Mouse (Mus musculus): ENCODE measurements around the gene Trim11. TPM values are rescaled to one million over a fixed set of nuclear protein-coding genes. Genes with fewer than 3 reads are reported as not detected.

Gene Trim11
- polyA plus RNA-seq, 1 experiment = 28.4 TPM

DNA sequence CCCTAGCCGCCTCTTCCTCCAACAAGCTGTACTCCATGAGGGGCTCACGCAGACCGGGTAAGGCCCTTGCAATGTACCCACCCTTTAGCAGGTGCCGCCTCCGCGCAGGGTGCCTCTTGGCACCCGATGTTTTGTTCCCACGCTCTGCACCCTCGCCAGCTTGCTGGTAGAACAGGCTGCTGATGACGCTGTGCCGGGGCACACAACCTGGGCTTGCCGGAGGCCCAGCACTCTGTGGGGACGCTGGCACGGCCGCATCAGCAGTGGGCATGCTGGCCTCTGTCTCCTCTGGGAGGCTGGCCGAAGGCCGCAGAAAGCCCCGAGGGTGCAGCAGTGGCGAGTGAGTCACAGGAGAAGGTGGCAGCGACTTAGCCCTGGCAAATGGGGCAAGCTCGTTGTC lies 22.7 kb downstream of the Trim11 start:
- DNase-seq (ENCODE audit: extremely low spot score in 1 of 2, low spot score in 1 of 2) = peak in 1 of 2 experiments; percentile 56

DNA sequence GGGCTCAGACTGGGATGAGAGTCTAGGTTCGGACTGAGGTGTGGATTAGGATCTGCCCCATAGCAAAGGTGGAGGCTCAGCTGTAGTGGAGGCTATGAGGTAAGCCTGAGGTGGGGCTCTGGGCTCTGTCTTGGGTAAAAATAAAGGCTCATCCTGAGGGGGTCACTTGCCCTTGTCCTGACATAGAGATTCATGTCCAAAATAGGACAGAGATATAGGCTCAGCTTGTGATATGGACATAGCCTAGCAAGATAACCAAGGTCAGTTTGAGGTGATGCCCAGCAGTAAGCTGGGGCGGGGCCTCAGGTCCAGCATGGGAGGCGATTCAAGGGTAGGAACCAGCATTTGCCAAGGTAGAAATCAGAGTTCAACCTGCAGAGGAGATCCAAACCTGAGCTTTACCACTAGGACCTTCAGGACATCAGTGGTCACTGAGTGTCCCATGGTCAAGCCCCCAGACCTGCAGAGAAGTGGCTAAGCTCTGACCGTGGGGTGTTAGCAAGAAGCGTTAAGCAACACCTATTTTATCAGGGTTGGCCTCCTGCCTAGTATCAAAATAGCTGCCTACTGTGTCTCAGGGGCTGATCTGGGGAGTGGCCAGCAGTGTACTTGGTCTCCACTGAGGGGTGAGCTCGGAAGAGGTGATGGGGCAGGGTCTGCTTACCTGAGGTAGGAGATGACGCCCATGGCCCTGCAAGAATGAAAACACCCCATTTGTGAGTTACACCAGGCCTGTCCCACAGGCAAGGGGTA lies 24.6 kb downstream of the Trim11 start:
- no peak for DNase-seq (ENCODE audit: extremely low spot score in 1 of 2, low spot score in 1 of 2)

DNA sequence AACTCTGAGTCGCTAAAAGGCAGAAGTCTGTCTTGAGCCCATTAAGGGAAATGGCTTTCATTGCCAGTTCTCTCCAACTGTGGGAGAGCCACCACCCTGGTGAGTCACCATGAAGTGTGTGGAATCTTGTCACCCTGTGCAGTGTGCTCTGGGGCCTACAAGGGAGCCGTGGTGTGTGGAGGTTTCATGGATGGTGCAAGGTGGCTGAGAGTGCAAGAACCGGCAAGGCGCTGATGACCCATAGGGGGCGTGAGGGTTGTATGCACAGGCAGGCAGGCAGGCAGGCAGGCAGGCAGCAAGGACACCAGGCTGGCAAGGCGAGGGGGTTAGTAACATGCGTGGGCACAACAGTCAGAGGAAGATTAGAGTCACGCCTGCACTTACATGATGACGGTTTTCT lies 37.2 kb downstream of the Trim11 start:
- DNase-seq (ENCODE audit: extremely low spot score in 1 of 2, low spot score in 1 of 2) = peak; percentile 39 to 70

DNA sequence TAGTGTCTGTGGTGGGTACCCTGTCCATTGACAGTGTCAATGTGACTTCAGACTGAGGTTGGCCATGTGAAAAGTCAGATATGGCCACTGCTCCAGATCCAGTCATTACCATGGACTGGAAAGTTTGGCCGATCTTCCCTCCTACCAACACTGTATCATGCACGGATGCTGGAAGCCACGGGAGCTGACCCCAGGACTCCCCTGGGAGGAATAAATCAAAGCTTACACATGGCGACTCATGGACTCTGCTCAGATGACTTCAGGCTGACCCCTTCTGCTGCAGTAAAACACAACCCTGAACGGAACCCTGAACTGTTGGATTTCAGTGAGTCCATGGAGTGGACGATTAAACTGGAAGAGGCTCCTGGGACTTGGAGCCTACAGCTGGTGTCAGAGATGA lies 48.5 kb downstream of the Trim11 start:
- no peak for DNase-seq (ENCODE audit: extremely low spot score in 1 of 2, low spot score in 1 of 2)

DNA sequence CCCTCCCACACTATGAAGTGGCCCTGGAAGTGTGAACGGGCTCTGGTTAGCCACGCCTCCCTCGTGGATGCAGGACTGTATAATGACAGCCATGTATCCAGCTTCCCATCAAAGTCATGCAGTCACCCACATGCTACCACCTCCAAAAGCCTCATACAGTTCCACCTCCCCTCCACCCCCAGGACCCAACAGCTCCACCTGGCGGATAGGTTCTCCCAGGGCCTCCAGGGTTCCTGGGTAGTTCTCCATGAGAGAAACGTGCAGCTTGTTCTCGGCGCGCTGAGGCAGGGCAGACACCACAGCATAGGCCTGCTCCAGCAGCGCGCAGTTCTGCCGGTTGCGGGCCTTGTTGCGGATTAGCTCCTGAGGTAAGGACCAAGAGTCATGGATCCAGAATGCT lies 51.1 kb downstream of the Trim11 start:
- no peak for DNase-seq (ENCODE audit: extremely low spot score in 1 of 2, low spot score in 1 of 2)

Other genes with a start within 250 kb of the Trim11 start
- gene Olfr317, start 238.9 kb upstream of the Trim11 start, polyA plus RNA-seq (2012; rRNA removed) = 0.06 TPM in 1 of 2 replicates, not detected in the other
- gene Olfr316, start 225.4 kb upstream of the Trim11 start, polyA plus RNA-seq (2012; rRNA removed) = 1.7 and 3.6 TPM in 2 replicates
- not detected in 2 replicates for gene Olfr315, start 204.9 kb upstream of the Trim11 start, polyA plus RNA-seq (2012; rRNA removed)
- not detected in 2 replicates for gene Olfr314, start 195.1 kb upstream of the Trim11 start, polyA plus RNA-seq (2012; rRNA removed)
- gene Fam183b, start 176.1 kb upstream of the Trim11 start, polyA plus RNA-seq (2012; rRNA removed) = 1.2 TPM in 2 replicates
- gene Olfr313, start 163.1 kb upstream of the Trim11 start, polyA plus RNA-seq (2012; rRNA removed) = not detected in 2 replicates
- gene Olfr312, start 148.9 kb upstream of the Trim11 start, polyA plus RNA-seq (2012; rRNA removed) = 0.02 TPM in 1 of 2 replicates, not detected in the other
- 0.06 TPM in 1 of 2 replicates, not detected in the other for gene Olfr311, start 138.8 kb upstream of the Trim11 start, polyA plus RNA-seq (2012; rRNA removed)
- gene Gm12258, start 130.9 kb upstream of the Trim11 start, polyA plus RNA-seq (2012; rRNA removed) = 19.7 and 22.5 TPM in 2 replicates
- gene 2810021J22Rik, start 110.9 kb upstream of the Trim11 start, polyA plus RNA-seq (2012; rRNA removed) = 6.9 and 7.5 TPM in 2 replicates
- gene Zfp39, start 73.9 kb upstream of the Trim11 start, polyA plus RNA-seq (2012; rRNA removed) = 6.3 and 6.4 TPM in 2 replicates
- gene Btnl10, start 60.2 kb upstream of the Trim11 start, polyA plus RNA-seq (2012; rRNA removed) = 0.19 and 0.26 TPM in 2 replicates
- gene Rnf187, start 39.2 kb upstream of the Trim11 start, polyA plus RNA-seq (2012; rRNA removed) = 554 and 589 TPM in 2 replicates
- 174 and 184 TPM in 2 replicates for gene Hist3h2ba, start 29.2 kb upstream of the Trim11 start, polyA plus RNA-seq (2012; rRNA removed)
- gene Hist3h2a, start 23.4 kb upstream of the Trim11 start, polyA plus RNA-seq (2012; rRNA removed) = 54.3 and 57.7 TPM in 2 replicates
- gene Trim17, start 23.4 kb upstream of the Trim11 start, polyA plus RNA-seq (2012; rRNA removed) = 7.8 and 9.7 TPM in 2 replicates
- 1.1 and 1.4 TPM in 2 replicates for gene Obscn, start 158.3 kb downstream of the Trim11 start, polyA plus RNA-seq (2012; rRNA removed)
- 6.4 and 7.0 TPM in 2 replicates for gene Iba57, start 185.6 kb downstream of the Trim11 start, polyA plus RNA-seq (2012; rRNA removed)
- 13.8 and 16.7 TPM in 2 replicates for gene Gjc2, start 205.1 kb downstream of the Trim11 start, polyA plus RNA-seq (2012; rRNA removed)
- 232 and 250 TPM in 2 replicates for gene Guk1, start 214.1 kb downstream of the Trim11 start, polyA plus RNA-seq (2012; rRNA removed)
- gene Mrpl55, start 224.4 kb downstream of the Trim11 start, polyA plus RNA-seq (2012; rRNA removed) = 48.7 and 58.2 TPM in 2 replicates
- 33.2 and 35.6 TPM in 2 replicates for gene 2310033P09Rik, start 230.2 kb downstream of the Trim11 start, polyA plus RNA-seq (2012; rRNA removed)